Mouse (Mus musculus): ENCODE data around the gene Colq.
"Not testable (repeated sequence)": the region's sequence is repeated elsewhere in the genome, so short reads cannot be mapped to it uniquely, and the experiment has no call there.

DNA sequence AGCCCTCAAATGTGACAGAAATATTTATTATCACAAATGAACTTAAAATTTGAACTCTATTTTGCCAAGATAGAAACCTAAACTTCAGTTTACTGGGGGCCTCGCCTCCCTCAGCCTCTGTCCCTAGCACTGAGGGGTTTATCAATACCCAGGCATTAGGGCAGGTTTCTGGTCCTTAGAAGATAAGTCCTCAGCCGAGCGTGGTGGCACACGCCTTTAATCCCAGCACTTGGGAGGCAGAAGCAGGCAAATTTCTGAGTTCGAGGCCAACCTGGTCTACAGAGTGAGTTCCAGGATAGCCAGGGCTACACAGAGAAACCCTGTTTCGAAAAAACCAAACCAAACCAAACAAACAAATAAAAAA, 11.5 kb upstream of the Colq start:
- TF ChIP-seq CTCF (IDR thresholded peaks at IDR 0.05; ENCODE audit: borderline replicate concordance, extremely low read depth, insufficient read depth, insufficient read length); POLR2A (IDR thresholded peaks at IDR 0.05; ENCODE audit: borderline replicate concordance, extremely low read depth, insufficient read depth, insufficient read length, poor library complexity, severe bottlenecking): not testable (repeated sequence)
